Mouse (Mus musculus) embryonic facial prominence, embryonic 12.5 days (tissue): ENCODE measurements around the gene Strip2. TPM values are rescaled to one million over a fixed set of nuclear protein-coding genes. Genes with fewer than 3 reads are reported as not detected.

Experiments used
- ATAC-seq: fragments of 200-750 bp; cut with Nextera tagmentation; 2 replicates; pipeline ENCODE4 v1.8.0; 2017; ENCODE audit not compliant: insufficient number of reproducible peaks, insufficient read depth, low FRiP score, low TSS enrichment
- H3K27ac ChIP-seq: fragments of 300-500 bp; sonication (generic); 2 replicates; pipeline ENCODE4 v1.5.1; 2016; ENCODE audit warnings: mild to moderate bottlenecking
- H3K27me3 ChIP-seq: fragments of 300-500 bp; sonication (generic); 2 replicates; pipeline ENCODE4 v1.6.1; 2016; ENCODE audit warnings: mild to moderate bottlenecking, moderate library complexity
- H3K36me3 ChIP-seq: fragments of 300-500 bp; sonication (generic); 2 replicates; pipeline ENCODE4 v1.6.1; 2016; ENCODE audit warnings: mild to moderate bottlenecking
- H3K4me1 ChIP-seq: fragments of 300-500 bp; sonication (generic); 2 replicates; pipeline ENCODE4 v1.6.1; 2016
- H3K4me2 ChIP-seq: fragments of 300-500 bp; sonication (generic); replicated peaks from 2 replicates; pipeline ENCODE4 v1.6.1; 2016; ENCODE audit warnings: mild to moderate bottlenecking, moderate library complexity
- H3K4me3 ChIP-seq: fragments of 300-500 bp; sonication (generic); 2 replicates; pipeline ENCODE4 v1.5.1; 2016; ENCODE audit warnings: mild to moderate bottlenecking
- H3K9ac ChIP-seq: fragments of 300-500 bp; sonication (generic); 2 replicates; pipeline ENCODE4 v1.6.1; 2016; ENCODE audit warnings: mild to moderate bottlenecking, moderate library complexity
- H3K9me3 ChIP-seq: fragments of 300-500 bp; sonication (generic); 2 replicates; pipeline ENCODE4 v1.6.1; 2016; ENCODE audit warnings: mild to moderate bottlenecking, moderate library complexity
- WGBS: fragments of 180-500 bp; shearing (Covaris S2); methylation state at CpG from one replicate; pipeline ENCODE4 v1.1.7; 2016; 5-methylcytosine and 5-hydroxymethylcytosine counted together
- polyA plus RNA-seq: library from polyadenylated mRNA; unstranded; fragments of >200 nt; fragmentation: Nextera tagmentation; extraction: Ambion mirVana; gene quantifications from 2 replicates; pipeline ENCODE4 v1.2.1, GENCODE M21; 2016

Strip2 gene
- polyA plus RNA-seq = 1.0 and 1.1 TPM in 2 replicates

- peak within 1 kb of the TSS; percentile 92 for H3K4me2 ChIP-seq
- H3K9ac ChIP-seq = peak within 1 kb of the TSS; percentile 53
- peak within 1 kb of the TSS; percentile 68 for H3K4me3 ChIP-seq
- peaks cover 18% of the 10 kb centered on the region for H3K27me3 ChIP-seq
- WGBS = under 1% methylated on average over 65 of the region's 67 CpGs
- no peaks in the 10 kb centered on the region for H3K9me3 ChIP-seq
- H3K36me3 ChIP-seq = no peaks in the 10 kb centered on the region
- 0 out of 2 replicates have a peak, but pooled peaks cover 3% of the 10 kb centered on the region for H3K4me1 ChIP-seq
- H3K27ac ChIP-seq = no peak within 1 kb of the TSS
- peak; percentile 98 for ATAC-seq
Observed at GRCm38 (mm10) chr6:29916530-29917382, at the start of gene Strip2. TSS of gene Strip2 (plus strand) at chr6:29917012.

DNA sequence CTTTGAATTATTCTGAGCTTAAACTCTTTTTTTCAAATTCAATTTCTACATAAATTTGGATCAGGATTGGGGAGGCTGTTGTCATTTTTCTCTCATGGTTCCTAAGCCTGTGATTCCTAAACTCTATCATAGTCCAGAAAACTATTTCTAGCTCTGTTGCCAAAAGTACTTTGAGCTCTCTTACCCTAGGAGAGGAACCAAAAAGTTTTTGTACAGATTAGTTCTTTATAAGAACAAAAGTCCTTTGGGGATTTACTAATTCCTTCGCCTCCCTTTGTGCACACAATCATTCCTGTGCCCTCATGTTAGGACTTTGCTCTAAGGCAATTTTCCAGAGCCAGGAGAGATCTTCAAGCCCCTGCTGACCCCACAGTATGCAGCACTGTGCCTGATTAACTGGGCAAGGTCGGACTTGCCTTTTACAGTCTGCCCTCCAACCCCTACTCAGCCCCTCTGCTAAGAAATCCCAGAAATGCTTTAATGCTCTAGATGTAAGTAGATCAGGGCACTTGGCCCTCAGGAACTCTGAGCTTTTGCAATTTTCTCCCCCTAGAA lies 48.4 kb upstream of the Strip2 start:
- H3K4me3 ChIP-seq = no peak overlapping the region
- H3K9me3 ChIP-seq = no peaks in the 10 kb centered on the region
- no peak overlapping the region for H3K9ac ChIP-seq
- no peaks in the 10 kb centered on the region for H3K27me3 ChIP-seq
- WGBS = 62% methylated on average over 2 of the region's 2 CpGs
- H3K4me2 ChIP-seq = no peak overlapping the region
- ATAC-seq = no peak
- H3K36me3 ChIP-seq = peaks cover 5% of the 10 kb centered on the region; the same call in 1 of the 2 replicates
- H3K4me1 ChIP-seq = 0 out of 2 replicates have a peak, but pooled peaks cover 3% of the 10 kb centered on the region
- no peak overlapping the region for H3K27ac ChIP-seq

DNA sequence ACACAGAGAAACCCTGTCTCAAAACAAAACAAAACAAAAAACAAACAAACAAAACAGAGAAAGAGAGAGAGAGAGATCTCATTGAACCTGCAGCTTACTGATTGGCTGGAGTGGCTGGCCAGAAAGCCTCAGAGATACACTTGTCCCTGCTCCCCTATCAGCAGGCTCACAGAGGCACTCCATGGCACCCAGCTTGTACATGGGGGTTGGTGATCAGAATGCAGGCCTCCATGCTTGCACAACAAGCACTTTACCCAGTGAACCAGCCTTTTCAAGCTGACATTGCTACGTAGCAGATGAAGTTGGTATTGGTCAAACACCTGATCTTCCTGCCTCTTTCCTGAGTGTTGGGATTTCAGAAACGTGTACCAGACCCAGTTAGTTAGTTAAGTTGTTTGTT lies 43.2 kb upstream of the Strip2 start:
- no peak for ATAC-seq
- no peaks in the 10 kb centered on the region for H3K27me3 ChIP-seq
- H3K36me3 ChIP-seq = peaks cover 5% of the 10 kb centered on the region; the same call in 1 of the 2 replicates
- no peak overlapping the region for H3K27ac ChIP-seq
- H3K4me2 ChIP-seq = no peak overlapping the region
- H3K9ac ChIP-seq = no peak overlapping the region
- H3K9me3 ChIP-seq = no peaks in the 10 kb centered on the region
- H3K4me3 ChIP-seq = no peak overlapping the region
- 0 out of 2 replicates have a peak, but pooled peaks cover 3% of the 10 kb centered on the region for H3K4me1 ChIP-seq
- WGBS = 63% methylated on average over 2 of the region's 2 CpGs

DNA sequence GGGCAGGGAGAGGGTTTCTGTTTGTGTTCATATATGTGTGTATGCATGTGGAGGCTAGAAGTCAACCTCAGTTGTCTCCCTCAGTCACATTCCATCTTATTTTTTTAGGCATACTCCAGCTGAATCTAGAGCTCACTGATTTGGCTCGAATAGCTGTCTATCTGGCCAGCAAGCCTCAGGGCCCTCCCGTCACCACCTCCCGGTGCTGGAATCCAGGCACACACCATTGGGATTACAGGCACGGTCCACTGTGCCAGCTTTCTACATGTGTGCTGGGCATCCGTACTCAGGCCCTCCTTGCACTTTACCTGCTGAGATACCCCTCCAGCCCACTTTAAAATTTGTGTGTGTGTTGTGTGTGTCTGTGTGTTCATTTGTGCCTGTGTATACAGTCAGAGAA lies 41.2 kb upstream of the Strip2 start:
- 83% methylated on average over 5 of the region's 5 CpGs for WGBS

DNA sequence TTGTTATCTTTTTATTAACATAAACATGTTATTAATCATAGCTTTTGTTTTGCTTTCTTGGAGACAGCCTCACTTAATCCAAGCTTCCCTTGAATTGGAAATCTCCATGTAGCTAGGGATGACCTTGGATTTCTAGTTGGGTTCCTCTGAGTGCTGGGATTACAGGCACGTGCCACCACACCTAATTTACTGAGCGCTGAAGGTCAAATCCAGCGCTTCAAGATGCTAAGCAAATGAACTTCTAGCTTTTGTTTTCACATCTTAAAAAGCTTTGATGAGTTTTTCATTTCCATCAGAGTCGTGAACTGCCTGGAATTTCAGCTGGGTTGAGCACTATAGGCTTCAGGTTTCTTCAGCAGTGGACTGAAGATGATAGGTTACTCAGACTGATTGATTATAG lies 40.0 kb upstream of the Strip2 start:
- Histone ChIP-seq H3K4me3 (no peak overlapping the region), H3K4me2 (no peak overlapping the region), H3K9me3 (no peaks in the 10 kb centered on the region), H3K9ac (no peak overlapping the region), H3K36me3 (peaks cover 9% of the 10 kb centered on the region; the same call in 1 of the 2 replicates), H3K4me1 (no peaks in the 10 kb centered on the region), H3K27ac (no peak overlapping the region), H3K27me3 (no peaks in the 10 kb centered on the region)
- WGBS = 74% methylated on average over 4 of the region's 4 CpGs
- ATAC-seq = no peak

More for the DNA sequence above, 41.2 kb upstream of the Strip2 start:
- Histone ChIP-seq H3K4me1 (no peaks in the 10 kb centered on the region), H3K36me3 (peaks cover 11% of the 10 kb centered on the region), H3K4me3 (no peak overlapping the region), H3K27ac (no peak overlapping the region), H3K9me3 (no peaks in the 10 kb centered on the region), H3K9ac (no peak overlapping the region), H3K4me2 (no peak overlapping the region), H3K27me3 (no peaks in the 10 kb centered on the region)
- ATAC-seq = no peak

DNA sequence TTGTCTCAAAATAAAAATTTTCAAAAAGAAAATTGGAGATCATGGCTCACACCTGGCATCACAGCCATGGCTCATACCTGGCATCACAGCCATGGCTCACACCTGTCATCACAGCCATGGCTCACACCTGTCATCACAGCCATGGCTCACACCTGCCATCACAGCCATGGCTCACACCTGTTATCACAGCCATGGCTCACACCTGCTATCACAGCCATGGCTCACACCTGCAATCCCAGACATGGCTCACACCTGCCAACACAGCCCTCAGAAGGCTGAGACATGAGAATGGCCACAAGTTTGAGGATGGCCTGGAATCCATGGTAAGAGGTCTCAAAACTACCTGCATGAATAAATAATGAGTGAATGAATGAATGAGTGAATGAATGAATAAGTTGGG lies 37.2 kb upstream of the Strip2 start:
- Histone ChIP-seq H3K4me1 (no peaks in the 10 kb centered on the region), H3K9me3 (no peaks in the 10 kb centered on the region), H3K27ac (no peak overlapping the region), H3K4me3 (no peak overlapping the region), H3K4me2 (no peak overlapping the region), H3K9ac (no peak overlapping the region), H3K36me3 (peaks cover 13% of the 10 kb centered on the region; the same call in 1 of the 2 replicates), H3K27me3 (no peaks in the 10 kb centered on the region)
- ATAC-seq = no peak

GRCm38 (mm10) chr6:29880796-29881195 lies 36.0 kb upstream of the Strip2 start:
- H3K4me1 ChIP-seq = no peaks in the 10 kb centered on the region
- H3K36me3 ChIP-seq = peaks cover 13% of the 10 kb centered on the region; the same call in 1 of the 2 replicates
- H3K27ac ChIP-seq = no peak overlapping the region
- ATAC-seq = no peak
- 93% methylated on average over 3 of the region's 3 CpGs for WGBS
- H3K9ac ChIP-seq = no peak overlapping the region
- H3K9me3 ChIP-seq = no peaks in the 10 kb centered on the region
- H3K27me3 ChIP-seq = no peaks in the 10 kb centered on the region
- no peak overlapping the region for H3K4me2 ChIP-seq
- H3K4me3 ChIP-seq = no peak overlapping the region

GRCm38 (mm10) chr6:29881936-29882335 lies 34.9 kb upstream of the Strip2 start:
- no peak for ATAC-seq
- H3K27ac ChIP-seq = no peak overlapping the region
- H3K9ac ChIP-seq = no peak overlapping the region
- no peaks in the 10 kb centered on the region for H3K4me1 ChIP-seq
- peaks cover 20% of the 10 kb centered on the region; the same call in 1 of the 2 replicates for H3K36me3 ChIP-seq
- H3K9me3 ChIP-seq = no peaks in the 10 kb centered on the region
- no peaks in the 10 kb centered on the region for H3K27me3 ChIP-seq
- H3K4me3 ChIP-seq = no peak overlapping the region
- WGBS = 91% methylated on average over 2 of the region's 2 CpGs
- H3K4me2 ChIP-seq = no peak overlapping the region

DNA sequence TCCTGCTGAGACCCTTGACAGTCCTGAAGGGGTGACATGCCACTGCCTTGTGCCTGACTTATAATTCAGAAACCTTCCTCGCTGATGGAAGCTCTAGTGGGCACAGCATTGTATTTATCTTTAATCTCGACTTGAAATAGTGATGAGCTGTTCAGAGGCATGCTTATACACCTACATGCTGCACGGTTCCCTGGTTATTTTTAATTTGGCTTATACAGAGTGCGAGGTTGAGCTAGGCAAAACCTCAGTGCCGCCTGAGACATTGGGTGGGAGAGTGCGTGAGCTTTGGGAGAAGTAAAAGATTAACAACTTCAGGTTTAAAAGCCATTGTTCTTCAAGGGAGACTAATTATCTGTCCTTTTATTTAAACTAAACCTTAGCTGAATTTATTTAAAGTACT lies 33.9 kb upstream of the Strip2 start:
- no peaks in the 10 kb centered on the region for H3K9me3 ChIP-seq
- H3K9ac ChIP-seq = no peak overlapping the region
- no peak for ATAC-seq
- WGBS = 89% methylated on average over 6 of the region's 6 CpGs
- H3K27me3 ChIP-seq = no peaks in the 10 kb centered on the region
- H3K4me3 ChIP-seq = no peak overlapping the region
- H3K4me2 ChIP-seq = no peak overlapping the region
- peaks cover 20% of the 10 kb centered on the region; the same call in 1 of the 2 replicates for H3K36me3 ChIP-seq
- H3K4me1 ChIP-seq = no peaks in the 10 kb centered on the region
- H3K27ac ChIP-seq = no peak overlapping the region

GRCm38 (mm10) chr6:29891151-29891550 lies 25.7 kb upstream of the Strip2 start:
- no peak for ATAC-seq
- Histone ChIP-seq H3K27ac (no peak overlapping the region), H3K4me2 (no peak overlapping the region), H3K4me1 (no peaks in the 10 kb centered on the region), H3K4me3 (no peak overlapping the region), H3K9ac (no peak overlapping the region), H3K27me3 (no peaks in the 10 kb centered on the region), H3K36me3 (0 out of 2 replicates have a peak, but pooled peaks cover 8% of the 10 kb centered on the region), H3K9me3 (no peaks in the 10 kb centered on the region)
- 77% methylated on average over 11 of the region's 11 CpGs for WGBS

GRCm38 (mm10) chr6:29896976-29897375 lies 19.8 kb upstream of the Strip2 start:
- H3K27ac ChIP-seq = no peak overlapping the region
- H3K4me2 ChIP-seq = no peak overlapping the region
- H3K9ac ChIP-seq = no peak overlapping the region
- no peaks in the 10 kb centered on the region for H3K9me3 ChIP-seq
- ATAC-seq = no peak
- 92% methylated on average over 3 of the region's 3 CpGs for WGBS
- no peak overlapping the region for H3K4me3 ChIP-seq
- peaks cover 16% of the 10 kb centered on the region; the same call in 1 of the 2 replicates for H3K36me3 ChIP-seq
- no peaks in the 10 kb centered on the region for H3K4me1 ChIP-seq
- H3K27me3 ChIP-seq = no peaks in the 10 kb centered on the region

DNA sequence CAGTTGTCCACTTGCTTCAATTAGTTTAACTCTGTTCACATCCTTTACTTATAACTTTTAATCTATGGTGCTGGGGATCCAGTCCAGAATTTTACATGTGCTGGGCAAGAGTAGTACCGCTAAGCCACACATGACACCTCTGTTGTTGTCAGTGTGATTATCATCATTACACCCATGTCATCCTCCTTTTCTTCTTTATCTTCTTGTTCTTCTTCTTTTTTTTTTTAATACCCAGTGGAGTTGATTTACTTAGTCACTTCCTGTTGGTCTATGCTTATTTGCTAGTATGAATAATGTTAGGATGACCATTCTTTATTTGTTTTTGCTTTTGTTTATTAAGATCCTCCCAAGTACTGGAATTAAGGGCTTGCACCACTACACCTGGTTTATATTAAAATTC lies 15.4 kb upstream of the Strip2 start:
- H3K36me3 ChIP-seq = peaks cover 19% of the 10 kb centered on the region
- no peaks in the 10 kb centered on the region for H3K9me3 ChIP-seq
- no peaks in the 10 kb centered on the region for H3K4me1 ChIP-seq
- ATAC-seq = no peak
- no peak overlapping the region for H3K9ac ChIP-seq
- H3K4me3 ChIP-seq = no peak overlapping the region
- H3K27me3 ChIP-seq = no peaks in the 10 kb centered on the region
- H3K27ac ChIP-seq = no peak overlapping the region
- 97% methylated on average over 1 of the region's 1 CpGs for WGBS
- no peak overlapping the region for H3K4me2 ChIP-seq
